Mouse (Mus musculus) lung, postnatal 0 days (tissue): ENCODE data around the gene Ubxn2a. TPM values are rescaled to one million over a fixed set of nuclear protein-coding genes. Genes with fewer than 3 reads are reported as not detected.

Experiments used
- ATAC-seq: fragments of 200-750 bp; cut with Nextera tagmentation; 2 replicates; pipeline ENCODE4 v1.8.0; 2017; ENCODE audit warnings: moderate library complexity
- DNase-seq: peaks from one replicate; pipeline ENCODE4 v3.0.0-alpha.2; 2016; ENCODE audit warnings: low spot score
- H3K27ac ChIP-seq: fragments of 300-500 bp; sonication (generic); 2 replicates; pipeline ENCODE4 v1.5.1; 2014; ENCODE audit warnings: antibody characterized with exemption, mild to moderate bottlenecking, low read length, mixed read lengths
- H3K27me3 ChIP-seq: fragments of 300-500 bp; sonication (generic); replicated peaks from 2 replicates; pipeline ENCODE4 v1.6.1; 2014; ENCODE audit warnings: low read length, mixed read lengths; ENCODE audit not compliant: insufficient read depth
- H3K36me3 ChIP-seq: fragments of 300-500 bp; sonication (generic); 2 replicates; pipeline ENCODE4 v1.6.1; 2014; ENCODE audit warnings: low read length, mixed read lengths; ENCODE audit not compliant: insufficient read depth
- H3K4me1 ChIP-seq: fragments of 300-500 bp; sonication (generic); 2 replicates; pipeline ENCODE4 v1.6.1; 2014; ENCODE audit warnings: antibody characterized with exemption, low read depth, low read length, mixed read lengths; ENCODE audit not compliant: insufficient read depth
- H3K4me2 ChIP-seq: fragments of 300-500 bp; sonication (generic); replicated peaks from 2 replicates; pipeline ENCODE4 v1.6.1; 2014; ENCODE audit warnings: low read depth, mild to moderate bottlenecking, low read length, moderate library complexity, mixed read lengths
- H3K4me3 ChIP-seq: fragments of 300-500 bp; sonication (generic); 2 replicates; pipeline ENCODE4 v1.5.1; 2014; ENCODE audit warnings: low read depth, low read length
- H3K9ac ChIP-seq: fragments of 300-500 bp; sonication (generic); replicated peaks from 2 replicates; pipeline ENCODE4 v1.6.1; 2014; ENCODE audit warnings: low read depth, mild to moderate bottlenecking
- H3K9me3 ChIP-seq: fragments of 300-500 bp; sonication (generic); 2 replicates; pipeline ENCODE4 v1.6.1; 2016; ENCODE audit warnings: low read length, mixed read lengths
- CTCF ChIP-seq: IDR thresholded peaks from 2 replicates; pipeline ENCODE4 v1.5.1; 2016; ENCODE audit warnings: antibody characterized with exemption, mild to moderate bottlenecking
- EP300 ChIP-seq: IDR thresholded peaks from 2 replicates; pipeline ENCODE4 v1.6.1; 2016; ENCODE audit warnings: antibody characterized with exemption, mild to moderate bottlenecking, control low read depth
- WGBS: fragments of 180-500 bp; shearing (Covaris S2); extraction: QIAGEN DNeasy Blood & Tissue Kit; methylation state at CpG from one replicate; pipeline ENCODE4 v1.1.7; 2014; 5-methylcytosine and 5-hydroxymethylcytosine counted together
- polyA plus RNA-seq: library from polyadenylated mRNA; unstranded; fragments of >200 nt; fragmentation: Nextera tagmentation; extraction: Ambion mirVana; gene quantifications from 2 replicates; pipeline ENCODE4 v1.2.1, GENCODE M21; 2015

Ubxn2a gene
- polyA plus RNA-seq, 1 experiment from 2014 or later, result 30.9 TPM

DNA sequence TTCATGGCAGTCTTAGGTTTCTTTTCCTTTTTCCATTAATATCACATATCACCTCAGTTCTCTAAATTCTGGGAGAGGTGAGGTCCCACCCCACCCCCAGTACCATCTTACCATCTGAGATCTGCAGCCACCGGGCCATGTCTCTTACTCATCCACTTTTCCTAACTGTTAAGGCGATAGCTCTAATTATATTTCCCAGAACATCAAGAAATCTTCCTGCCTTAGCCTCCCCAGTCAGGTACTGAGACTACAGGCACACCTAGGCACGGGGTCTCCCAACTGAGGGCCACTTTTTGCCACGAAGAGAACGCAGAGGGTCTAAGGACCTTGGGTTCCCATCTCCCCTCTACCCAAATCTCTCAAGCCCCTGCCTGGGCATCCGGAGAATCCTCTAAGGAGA lies 34.0 kb downstream of the Ubxn2a start:
- no peaks in the 10 kb centered on the region for H3K9me3 ChIP-seq
- H3K36me3 ChIP-seq, result no peaks in the 10 kb centered on the region
- peak overlapping the region; percentile 65 for H3K4me2 ChIP-seq
- H3K27me3 ChIP-seq, result no peaks in the 10 kb centered on the region
- 78% methylated on average over 6 of the region's 6 CpGs for WGBS
- H3K4me3 ChIP-seq, result 0 out of 2 replicates have a peak overlapping the region, but pooled peaks have one; percentile 31
- no peak for DNase-seq
- TF ChIP-seq EP300 (no peak), CTCF (no peak)
- H3K27ac ChIP-seq, result no peak overlapping the region
- peaks cover 11% of the 10 kb centered on the region for H3K4me1 ChIP-seq
- no peak for ATAC-seq
- H3K9ac ChIP-seq, result no peak overlapping the region

DNA sequence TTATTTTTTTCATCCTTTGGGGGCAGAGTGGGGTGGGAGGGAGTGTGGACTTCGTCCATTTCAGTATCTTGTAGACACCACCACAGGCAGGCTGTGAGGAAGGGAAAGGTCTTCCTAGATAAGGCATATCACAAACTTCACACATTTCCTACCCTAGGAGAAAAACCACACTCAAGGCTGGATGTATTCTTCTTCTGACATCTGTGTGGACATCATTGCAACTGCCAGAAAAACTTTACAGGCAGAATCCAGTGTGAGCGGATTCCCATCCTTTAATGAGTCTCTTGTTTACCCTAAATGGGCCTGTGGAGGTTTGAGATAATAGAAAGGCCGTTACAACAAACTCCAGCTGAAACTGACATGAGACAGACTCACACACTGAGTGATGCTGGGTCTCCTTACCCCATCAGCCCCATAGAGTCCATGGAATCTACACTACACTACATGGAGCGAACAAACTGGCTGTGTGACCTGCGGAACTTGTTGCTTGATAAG lies 34.5 kb downstream of the Ubxn2a start:
- peaks cover 11% of the 10 kb centered on the region for H3K4me1 ChIP-seq
- no peak for TF ChIP-seq EP300
- no peak for TF ChIP-seq CTCF
- DNase-seq, result no peak
- ATAC-seq, result no peak
- no peak overlapping the region for H3K4me3 ChIP-seq
- no peaks in the 10 kb centered on the region for H3K36me3 ChIP-seq
- whole genome bisulfite sequencing, result 67% methylated on average over 5 of the region's 5 CpGs
- H3K9ac ChIP-seq, result no peak overlapping the region
- no peaks in the 10 kb centered on the region for H3K9me3 ChIP-seq
- H3K4me2 ChIP-seq, result no peak overlapping the region
- no peaks in the 10 kb centered on the region for H3K27me3 ChIP-seq
- H3K27ac ChIP-seq, result no peak overlapping the region

DNA sequence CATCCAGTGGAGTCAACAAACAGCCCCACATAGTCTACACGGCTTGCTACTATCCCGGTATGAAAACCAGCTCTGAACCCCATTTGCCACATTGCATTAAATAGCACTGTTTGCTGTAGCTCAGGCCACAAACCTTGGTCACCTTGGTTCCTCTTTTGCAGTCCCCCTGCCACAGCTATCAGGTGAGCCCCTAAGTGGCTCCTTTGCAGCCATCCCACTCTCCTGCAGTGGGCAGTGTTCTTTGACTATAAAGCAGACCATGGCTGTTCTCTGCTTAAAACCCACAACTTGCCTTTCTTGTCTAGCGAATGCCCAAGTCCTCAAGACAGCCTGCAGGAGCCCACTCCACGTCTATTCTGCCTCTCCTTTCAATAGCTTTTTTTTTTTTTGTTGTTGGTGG lies 35.2 kb downstream of the Ubxn2a start:
- ATAC-seq (no peak), DNase-seq (no peak)
- Histone ChIP-seq H3K27me3 (no peaks in the 10 kb centered on the region), H3K4me1 (peaks cover 11% of the 10 kb centered on the region), H3K9ac (no peak overlapping the region), H3K4me3 (no peak overlapping the region), H3K36me3 (no peaks in the 10 kb centered on the region), H3K9me3 (no peaks in the 10 kb centered on the region), H3K4me2 (no peak overlapping the region), H3K27ac (no peak overlapping the region)
- TF ChIP-seq CTCF (no peak; the same call in 1 of the 2 replicates), EP300 (no peak)
- 51% methylated on average over 4 of the region's 4 CpGs for WGBS

DNA sequence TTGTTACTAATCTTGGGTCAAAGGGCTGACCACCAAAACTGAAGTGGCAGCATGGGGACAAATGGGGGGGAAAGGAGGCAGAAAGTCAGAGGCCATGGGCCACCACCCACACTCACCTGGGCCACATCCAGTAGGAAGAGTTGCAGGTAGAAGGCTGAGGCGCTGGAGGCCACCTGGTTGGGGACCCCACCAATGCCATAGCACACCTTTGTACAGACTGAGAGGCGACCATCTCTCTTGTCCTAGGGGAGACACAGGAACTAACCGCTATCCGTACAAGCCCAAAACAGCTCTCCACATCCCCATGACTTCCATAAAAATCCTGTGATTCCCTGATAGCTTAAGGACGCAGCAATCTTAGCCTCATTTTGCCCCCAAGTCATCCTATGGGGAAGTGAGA lies 36.2 kb downstream of the Ubxn2a start:
- Histone ChIP-seq H3K4me1 (peaks cover 11% of the 10 kb centered on the region), H3K36me3 (no peaks in the 10 kb centered on the region), H3K9me3 (no peaks in the 10 kb centered on the region), H3K9ac (no peak overlapping the region), H3K4me2 (no peak overlapping the region), H3K27ac (no peak overlapping the region), H3K4me3 (no peak overlapping the region), H3K27me3 (no peaks in the 10 kb centered on the region)
- ATAC-seq, result no peak
- DNase-seq, result no peak
- TF ChIP-seq CTCF (no peak), EP300 (no peak)
- 87% methylated on average over 5 of the region's 5 CpGs for WGBS

DNA sequence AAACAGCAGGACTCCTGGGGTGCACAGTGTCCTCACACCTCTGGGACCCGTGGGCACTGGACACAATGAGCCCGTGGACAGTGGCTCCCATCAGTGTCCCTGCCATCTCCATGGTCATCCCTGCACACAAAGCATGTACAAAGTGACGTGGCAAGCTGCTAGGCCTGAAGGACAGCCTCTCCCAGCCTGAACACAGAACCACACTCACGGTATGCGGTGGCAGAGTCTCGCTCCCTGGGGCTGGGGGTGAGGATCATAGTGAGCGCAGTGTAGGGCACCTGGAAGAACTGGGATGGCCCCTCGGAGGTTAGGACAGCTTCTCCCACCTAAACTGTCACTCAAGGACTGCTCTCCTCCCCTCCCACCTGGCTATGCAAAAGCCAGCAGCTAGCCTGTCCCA lies 38.6 kb downstream of the Ubxn2a start:
- TF ChIP-seq CTCF (no peak), EP300 (no peak)
- no peak overlapping the region for H3K9ac ChIP-seq
- H3K4me1 ChIP-seq, result peaks cover 3% of the 10 kb centered on the region
- 82% methylated on average over 8 of the region's 8 CpGs for WGBS
- DNase-seq, result no peak
- no peaks in the 10 kb centered on the region for H3K27me3 ChIP-seq
- no peaks in the 10 kb centered on the region for H3K36me3 ChIP-seq
- H3K27ac ChIP-seq, result no peak overlapping the region
- ATAC-seq, result no peak
- no peaks in the 10 kb centered on the region for H3K9me3 ChIP-seq
- no peak overlapping the region for H3K4me3 ChIP-seq
- no peak overlapping the region for H3K4me2 ChIP-seq

DNA sequence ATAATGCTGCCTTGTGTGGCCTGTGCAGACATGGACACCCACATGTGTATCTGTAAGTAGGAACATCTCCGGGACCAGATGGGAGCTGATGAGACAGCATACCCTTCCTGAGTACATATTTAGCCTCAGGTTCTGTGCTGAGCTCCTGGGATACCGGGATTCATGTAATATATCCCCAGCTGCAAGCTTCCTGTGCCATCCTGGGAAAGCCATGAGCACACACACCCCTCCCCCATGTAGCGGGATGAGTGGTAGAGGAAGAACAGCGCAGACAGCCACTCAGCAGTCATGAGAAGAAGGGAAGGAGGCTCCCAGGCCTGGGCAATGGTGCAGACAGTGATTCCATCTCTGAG lies 43.2 kb downstream of the Ubxn2a start:
- Histone ChIP-seq H3K9ac (no peak overlapping the region), H3K4me1 (no peaks in the 10 kb centered on the region; the same call in 1 of the 2 replicates), H3K9me3 (no peaks in the 10 kb centered on the region), H3K4me2 (no peak overlapping the region), H3K27me3 (no peaks in the 10 kb centered on the region), H3K4me3 (no peak overlapping the region), H3K36me3 (no peaks in the 10 kb centered on the region), H3K27ac (no peak overlapping the region)
- 53% methylated on average over 4 of the region's 4 CpGs for WGBS
- DNase-seq (no peak), ATAC-seq (no peak)
- no peak for TF ChIP-seq CTCF
- no peak for TF ChIP-seq EP300
